Mouse (Mus musculus): ENCODE measurements at regions not wholly inside any gene's neighbourhood (a gene's known extent, or its start where the extent isn't known, plus 50 kb on each side); places are given as distances from the start of the nearest gene placed in this dataset.

DNA sequence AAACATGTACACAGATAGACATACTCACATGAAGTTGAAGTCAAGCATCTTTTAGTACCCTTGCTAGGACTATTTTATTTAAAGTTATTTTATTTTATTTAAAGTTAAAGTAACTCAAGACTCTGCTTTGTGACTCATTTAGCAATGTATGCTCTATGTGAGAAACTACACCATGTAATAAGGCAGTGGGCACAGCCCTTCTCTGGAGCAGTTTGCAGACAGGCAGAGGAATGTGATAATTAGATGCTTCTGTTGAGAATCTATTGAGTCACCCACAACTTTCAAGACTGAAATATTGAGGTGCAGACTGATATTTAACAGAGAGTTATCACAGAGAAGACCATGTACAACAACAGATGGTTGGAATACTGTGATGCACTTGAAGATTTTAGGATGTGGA is 825.2 kb upstream of the Cntn5 start:
- ChIA-PET POLR2A (no interaction called here), CTCF (no interaction called here)

GRCm38 (mm10) chr9:11721811-11722210 is 817.2 kb upstream of the Cntn5 start:
- CTCF ChIA-PET = no interaction called here
- POLR2A ChIA-PET = no interaction called here

- CTCF ChIA-PET = no interaction called here
- POLR2A ChIA-PET = no interaction called here
Measured at GRCm38 (mm10) chr9:11704647-11705046, 800.1 kb upstream of the Cntn5 start.

DNA sequence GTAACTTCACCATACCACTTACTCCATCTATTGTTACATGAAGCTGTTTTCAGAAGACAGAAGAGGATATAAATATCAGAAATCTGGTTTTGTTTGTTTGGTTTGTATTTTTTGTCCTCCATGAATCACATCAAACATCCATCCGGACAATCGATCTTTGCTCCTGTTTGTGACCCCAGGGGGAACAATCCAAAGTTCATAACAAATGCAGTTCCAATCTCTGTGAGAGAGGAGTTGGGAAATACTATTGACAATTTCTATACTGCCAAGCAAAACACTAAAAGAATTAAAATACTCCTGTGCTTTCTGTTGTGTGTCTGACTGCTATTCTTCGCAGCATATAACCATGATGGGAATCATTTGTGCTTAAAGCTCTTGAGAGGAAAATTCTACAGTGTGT is 798.6 kb upstream of the Cntn5 start:
- CTCF ChIA-PET = no interaction called here
- POLR2A ChIA-PET = no interaction called here

DNA sequence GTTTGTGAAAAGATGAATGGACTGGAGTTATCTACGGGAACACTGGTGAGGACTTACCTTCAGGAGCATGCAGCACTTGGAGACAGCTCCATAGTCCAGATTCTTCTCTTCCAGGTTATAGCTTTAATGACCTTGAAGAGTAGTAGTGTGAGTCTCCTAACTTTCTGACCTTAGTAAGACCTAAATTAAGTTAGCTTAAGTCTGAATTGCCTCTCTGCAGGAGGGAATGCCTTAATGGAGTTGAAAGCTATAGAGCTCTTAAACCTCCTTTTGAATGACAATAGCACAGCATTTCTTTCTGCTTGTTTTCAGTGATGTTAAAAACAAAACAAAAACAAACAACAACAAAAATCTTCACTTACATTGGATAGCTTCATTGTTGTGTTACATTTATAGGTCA is 788.9 kb upstream of the Cntn5 start:
- ChIA-PET POLR2A (interaction anchor here in 1 of 4 experiments (0.9 kb wide), 1 partner anchor 13 kb away, joined by 3 read pairs; no protein-coding TSS in a partner anchor), CTCF (no interaction called here)

DNA sequence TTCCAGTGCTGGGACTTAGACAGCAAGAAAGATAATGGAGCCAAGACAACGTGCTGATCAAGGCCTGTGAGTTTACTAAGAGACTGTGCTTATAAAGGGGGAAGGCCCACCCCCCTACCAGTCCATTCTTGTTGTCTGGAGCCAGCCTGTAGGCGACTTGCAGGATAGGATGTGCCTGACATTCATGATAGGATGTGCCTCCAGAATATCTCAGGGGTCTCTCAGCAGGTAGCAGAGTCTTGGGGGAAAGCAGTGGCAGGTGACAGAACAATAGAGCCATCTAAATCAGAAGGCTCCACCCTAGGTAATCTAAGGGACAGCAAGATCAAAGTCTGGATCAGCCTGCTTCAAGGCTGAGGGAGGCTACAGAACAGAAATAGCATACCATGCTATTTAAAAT is 782.5 kb upstream of the Cntn5 start:
- ChIA-PET POLR2A (no interaction called here), CTCF (no interaction called here)

DNA sequence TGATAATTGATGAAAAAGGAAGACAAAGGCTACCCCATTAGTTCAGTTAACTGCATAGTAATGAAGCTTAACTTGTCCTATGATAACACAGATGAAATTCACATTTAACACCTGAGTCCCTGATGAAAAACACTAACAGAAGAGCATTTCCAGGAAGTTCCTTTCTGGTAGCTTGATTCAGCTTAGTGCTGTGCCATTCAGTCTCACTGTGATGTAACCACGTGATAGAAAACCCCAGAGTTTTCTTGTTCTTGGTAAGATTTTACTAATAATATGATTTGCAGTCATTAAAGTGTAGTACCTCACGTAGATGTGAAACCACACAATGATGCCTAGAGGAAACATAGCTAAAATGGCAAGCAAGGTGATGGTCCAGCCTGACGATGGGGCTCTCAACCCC is 767.4 kb upstream of the Cntn5 start:
- ChIA-PET POLR2A (no interaction called here), CTCF (no interaction called here)

DNA sequence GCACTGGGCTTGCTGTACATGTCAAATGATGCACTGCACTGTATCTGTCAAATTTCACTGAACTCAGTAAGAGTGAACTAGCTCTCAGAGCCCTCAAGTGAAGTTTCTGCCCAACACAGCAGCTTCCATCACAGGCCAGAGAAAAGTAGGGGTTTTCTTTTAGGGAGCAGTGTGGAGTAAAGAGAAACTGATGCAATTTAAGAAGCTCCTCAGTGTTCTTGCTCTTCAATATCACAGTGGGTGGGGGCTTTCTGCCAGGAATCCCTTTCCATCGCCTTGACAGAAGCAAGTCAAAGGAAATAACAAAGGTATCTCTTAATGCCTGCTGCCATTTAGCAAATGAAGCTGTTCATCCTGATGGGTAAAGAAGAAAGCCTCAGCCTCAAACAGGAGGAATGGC is 766.7 kb upstream of the Cntn5 start:
- ChIA-PET POLR2A (interaction anchor here in 1 of 4 experiments (0.7 kb wide), 1 partner anchor 189 kb away, joined by 5 read pairs; no protein-coding TSS in a partner anchor), CTCF (no interaction called here)

GRCm38 (mm10) chr9:11629461-11629860 is 724.9 kb upstream of the Cntn5 start:
- CTCF ChIA-PET = interaction anchor here in 1 of 4 experiments (0.6 kb wide), 1 partner anchor 231 kb away, joined by 3 read pairs; no protein-coding TSS in a partner anchor
- POLR2A ChIA-PET = no interaction called here

DNA sequence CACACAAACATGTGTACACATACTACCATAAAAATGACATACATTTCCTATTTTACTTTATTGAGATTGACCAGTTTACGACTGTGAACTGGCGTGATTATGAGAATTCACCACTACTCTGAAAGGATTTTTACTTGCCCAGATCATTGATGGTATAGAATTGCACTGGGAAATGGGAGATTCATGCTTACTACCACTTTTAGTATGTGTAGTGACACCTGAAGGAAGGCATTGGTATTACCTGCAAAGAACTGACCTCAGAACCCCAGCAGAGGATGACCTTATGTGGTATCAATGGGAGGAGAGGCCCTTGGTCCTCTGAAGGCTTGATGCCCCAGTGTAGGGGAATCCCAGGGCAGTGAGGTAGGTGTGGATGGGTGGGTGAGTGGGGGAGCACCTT is 699.8 kb upstream of the Cntn5 start:
- CTCF ChIA-PET = no interaction called here
- POLR2A ChIA-PET = no interaction called here

DNA sequence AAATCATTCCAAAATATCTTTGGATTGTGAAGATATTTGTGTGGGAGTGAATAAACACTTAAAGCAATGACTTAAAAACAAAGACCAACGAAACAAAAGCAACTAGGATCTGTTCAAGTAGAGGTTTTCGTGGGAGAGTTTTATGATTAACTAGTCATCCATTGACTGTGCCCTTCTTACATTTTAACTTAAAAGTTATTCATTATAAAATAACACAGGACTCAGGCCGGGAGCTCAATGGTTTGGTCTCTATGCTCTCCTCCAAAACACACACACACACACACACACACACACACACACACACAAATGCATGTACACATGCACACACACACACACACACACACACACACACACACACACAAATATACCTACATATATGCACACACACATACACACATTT is 699.3 kb upstream of the Cntn5 start:
- ChIA-PET CTCF (no interaction called here), POLR2A (no interaction called here)

GRCm38 (mm10) chr9:11602857-11603256 is 698.3 kb upstream of the Cntn5 start:
- CTCF ChIA-PET = no interaction called here
- POLR2A ChIA-PET = no interaction called here

DNA sequence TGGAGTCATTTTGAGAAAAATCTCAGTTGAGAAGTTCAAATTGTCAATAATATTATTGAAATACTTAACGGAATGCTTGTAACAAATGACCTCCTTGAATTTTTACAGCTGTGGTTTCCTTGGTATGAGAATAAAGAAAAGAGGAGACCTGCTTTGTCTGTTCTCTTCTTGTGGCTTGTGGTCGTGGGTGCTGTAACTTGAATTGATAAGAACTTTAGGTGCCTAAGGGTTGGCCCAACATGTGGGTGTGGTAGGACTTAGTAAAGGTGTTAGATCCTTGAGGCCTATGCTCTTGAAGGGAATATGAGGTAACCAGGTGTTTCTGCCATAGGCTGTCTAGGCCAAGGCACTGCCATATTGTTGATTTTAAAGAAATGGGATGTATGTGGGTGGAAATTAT is 674.4 kb upstream of the Cntn5 start:
- CTCF ChIA-PET = interaction anchor here in 1 of 4 experiments (0.6 kb wide), 1 partner anchor 13 kb away, joined by 4 read pairs; no protein-coding TSS in a partner anchor
- POLR2A ChIA-PET = interaction anchor here in 1 of 4 experiments (0.7 kb wide), 1 partner anchor 29 kb away, joined by 3 read pairs; no protein-coding TSS in a partner anchor

GRCm38 (mm10) chr9:11562885-11563284 is 658.3 kb upstream of the Cntn5 start:
- POLR2A ChIA-PET = no interaction called here
- CTCF ChIA-PET = no interaction called here

GRCm38 (mm10) chr9:11559384-11559783 is 654.8 kb upstream of the Cntn5 start:
- ChIA-PET POLR2A (no interaction called here), CTCF (no interaction called here)

DNA sequence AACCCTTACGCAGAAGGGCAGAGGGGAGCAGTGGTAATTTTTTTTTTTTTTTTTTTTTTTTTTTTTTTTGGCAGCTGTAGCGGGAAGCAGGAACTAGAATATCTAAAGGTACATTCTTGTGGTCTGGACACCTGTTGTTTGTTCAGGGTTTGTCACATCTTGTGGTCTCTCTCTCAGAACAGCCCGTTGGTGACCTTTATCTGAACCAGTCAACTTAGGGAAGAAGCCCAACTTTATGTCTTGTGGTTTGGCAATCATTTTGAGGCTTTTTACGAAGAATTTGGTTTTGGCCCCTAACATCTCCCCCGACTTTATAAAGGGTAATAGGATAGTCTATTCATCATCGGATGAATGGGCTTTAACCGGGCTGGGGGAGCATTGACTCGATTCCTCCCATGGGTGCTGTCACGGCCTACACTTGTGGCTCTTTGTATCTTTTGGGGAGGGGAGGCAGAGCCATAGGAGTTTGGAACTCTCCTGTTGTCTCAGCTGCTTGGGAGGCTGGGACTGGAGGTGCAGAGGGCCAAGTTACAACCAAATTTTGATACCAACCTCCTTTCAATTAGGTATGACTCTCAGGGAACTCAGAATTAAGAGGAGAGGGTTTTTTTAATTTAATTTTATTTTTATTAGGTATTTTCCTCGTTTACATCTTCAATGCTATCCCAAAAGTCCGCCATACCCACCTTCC is 609.4 kb upstream of the Cntn5 start:
- POLR2A ChIA-PET = no interaction called here
- CTCF ChIA-PET = interaction anchor here in 1 of 4 experiments (0.6 kb wide), 1 partner anchor 51 kb away, joined by 5 read pairs; no protein-coding TSS in a partner anchor
